Mouse (Mus musculus) lung, postnatal 0 days (tissue): ENCODE results near the gene Tcte1.

Source experiments
- CTCF ChIP-seq: IDR thresholded peaks from 2 replicates; pipeline ENCODE4 v1.5.1; 2016; ENCODE audit warnings: antibody characterized with exemption, mild to moderate bottlenecking
- EP300 ChIP-seq: IDR thresholded peaks from 2 replicates; pipeline ENCODE4 v1.6.1; 2016; ENCODE audit warnings: antibody characterized with exemption, mild to moderate bottlenecking, control low read depth

DNA sequence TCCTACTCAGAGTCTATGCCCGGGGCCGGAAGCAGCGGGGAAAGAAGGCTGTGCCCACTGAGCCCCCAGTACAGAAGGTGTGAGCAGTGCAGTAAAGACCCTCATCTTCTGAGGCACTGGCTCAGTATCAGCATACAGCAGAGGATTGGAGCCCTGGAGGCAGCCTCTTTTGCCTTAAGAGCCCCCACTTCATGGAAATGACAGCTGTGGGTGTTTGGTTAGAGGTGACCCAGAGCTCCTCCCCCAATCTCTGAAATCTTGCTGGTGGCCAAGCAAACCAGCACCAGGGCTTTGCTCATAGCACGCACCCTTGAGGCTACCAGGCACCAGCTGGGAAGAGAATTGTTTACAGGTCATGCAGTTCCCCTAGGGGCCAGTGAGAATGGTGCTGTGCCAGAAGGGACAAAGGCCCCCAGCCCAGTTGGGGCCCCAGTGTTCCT is 43.9 kb downstream of the Tcte1 start:
- no peak for TF ChIP-seq CTCF
- no peak for TF ChIP-seq EP300
